Mouse (Mus musculus) right cerebral cortex, adult 18-20 months (tissue): ENCODE measurements around the gene Aldh3b3.
A peak's percentile ranks its signal among the peaks of the same experiment; 100 is the strongest.

Source experiments
- DNase-seq: peaks from one replicate; pipeline ENCODE4 v3.0.0; 2022; ENCODE audit warnings: mixed read lengths

The Aldh3b3 gene

DNA sequence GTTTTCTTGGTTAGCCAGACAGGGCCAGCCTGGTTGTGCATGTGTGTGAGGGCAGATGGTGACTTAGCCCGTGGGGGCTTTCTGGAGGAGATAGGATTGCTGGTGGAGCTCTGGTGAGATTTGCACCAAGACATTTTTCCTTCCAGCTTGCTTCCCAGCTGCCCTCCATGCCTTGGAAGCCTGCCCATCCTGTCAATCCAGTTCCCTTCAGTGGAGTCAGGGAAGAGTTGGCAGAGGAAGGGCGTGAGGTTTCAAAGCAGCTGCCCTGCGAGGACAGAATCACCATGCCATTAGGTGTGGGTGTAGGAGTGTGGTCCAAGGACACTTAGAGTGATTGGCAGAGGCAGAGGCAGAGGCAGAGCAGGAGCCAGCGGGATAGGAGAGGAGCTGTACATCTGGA is at the start of gene Aldh3b3:
Gene Aldh3b3, plus strand, starts transcription at position 176 of the 400 bp plus-strand sequence.
- no peak for DNase-seq

DNA sequence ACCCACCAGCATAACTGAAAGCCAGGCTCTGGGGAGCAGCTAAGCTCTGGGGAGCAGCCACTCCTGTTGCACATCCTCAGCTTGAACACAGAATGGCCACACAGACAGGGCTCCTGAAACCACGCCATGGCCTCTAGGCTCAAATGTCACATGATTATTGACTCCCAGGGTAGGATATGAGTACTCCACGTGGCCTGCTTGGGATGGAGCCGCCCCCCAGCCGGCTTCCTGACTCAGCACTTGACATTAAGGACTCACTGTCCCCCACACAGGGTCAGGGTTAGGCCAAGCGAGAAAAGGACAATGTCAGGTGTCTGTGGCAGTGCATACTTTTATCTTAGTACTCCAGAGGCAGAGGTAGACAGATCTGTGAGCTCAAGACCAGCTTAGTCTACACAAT is 48.2 kb upstream of the Aldh3b3 start:
- no peak for DNase-seq

DNA sequence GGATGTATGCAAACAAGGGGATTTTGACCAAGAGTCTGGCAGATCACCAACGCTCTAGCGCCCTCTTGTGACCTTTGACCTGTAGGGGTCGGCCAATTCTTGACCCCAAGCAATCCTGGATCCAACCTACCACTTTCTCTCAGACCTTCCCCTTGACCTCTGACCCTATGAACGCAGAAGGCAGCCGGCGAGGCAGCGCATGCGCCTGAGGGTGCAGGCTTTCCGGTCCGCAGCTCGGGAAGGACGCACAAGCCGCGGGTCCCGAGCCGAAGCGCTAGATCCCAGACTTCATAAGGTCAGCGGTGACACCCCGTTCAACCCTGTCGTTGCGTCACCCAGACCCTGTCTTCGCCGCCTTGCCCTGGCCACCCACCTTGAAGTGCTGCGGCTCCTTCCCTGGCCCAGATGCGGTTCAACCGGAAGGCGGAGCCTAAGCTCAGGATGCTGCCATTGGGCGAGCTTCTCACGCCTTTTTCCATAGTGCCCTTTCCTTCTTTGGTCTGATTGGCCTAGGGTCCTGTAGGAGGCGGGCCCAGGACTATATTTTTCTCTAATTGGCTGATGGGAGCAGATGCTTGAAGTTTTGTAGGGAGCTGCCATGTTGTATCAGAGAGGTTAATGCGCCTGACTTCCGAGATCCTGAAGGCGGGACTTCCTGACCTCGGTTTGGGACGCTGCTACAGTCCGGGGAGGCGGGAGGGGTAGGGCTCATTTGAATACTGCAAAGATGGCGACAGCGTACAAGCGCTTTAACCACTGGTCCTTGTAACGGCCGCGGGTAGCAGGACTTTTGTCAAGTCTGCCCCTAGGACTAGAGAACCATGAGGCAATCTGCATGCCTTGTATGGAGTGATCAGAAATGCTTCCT is 45.9 kb upstream of the Aldh3b3 start, which contains the start of gene Ndufs8:
Gene Ndufs8, minus strand, starts transcription at position 438 of the 868 bp plus-strand sequence.
- peak; percentile 97 for DNase-seq

DNA sequence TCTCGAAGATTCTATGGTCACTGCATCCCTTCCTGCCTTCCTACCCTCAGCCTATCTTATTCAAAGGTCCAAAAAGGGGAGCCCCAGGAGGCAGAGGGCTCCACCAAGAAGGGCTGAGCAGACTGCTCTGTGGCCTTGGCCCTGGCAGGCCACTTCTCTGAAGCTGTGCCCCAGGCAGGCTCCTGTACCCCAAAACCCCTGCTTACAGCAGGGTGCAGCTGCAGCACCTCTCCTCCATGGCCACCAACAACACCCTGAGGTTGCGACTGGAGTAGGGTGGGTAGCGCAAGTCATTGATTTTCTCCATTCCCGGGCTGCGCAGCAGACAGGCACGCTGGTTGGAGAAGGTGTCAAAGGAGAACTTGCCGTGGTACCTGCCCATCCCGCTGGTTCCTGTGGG is 44.8 kb upstream of the Aldh3b3 start:
- no peak for DNase-seq

DNA sequence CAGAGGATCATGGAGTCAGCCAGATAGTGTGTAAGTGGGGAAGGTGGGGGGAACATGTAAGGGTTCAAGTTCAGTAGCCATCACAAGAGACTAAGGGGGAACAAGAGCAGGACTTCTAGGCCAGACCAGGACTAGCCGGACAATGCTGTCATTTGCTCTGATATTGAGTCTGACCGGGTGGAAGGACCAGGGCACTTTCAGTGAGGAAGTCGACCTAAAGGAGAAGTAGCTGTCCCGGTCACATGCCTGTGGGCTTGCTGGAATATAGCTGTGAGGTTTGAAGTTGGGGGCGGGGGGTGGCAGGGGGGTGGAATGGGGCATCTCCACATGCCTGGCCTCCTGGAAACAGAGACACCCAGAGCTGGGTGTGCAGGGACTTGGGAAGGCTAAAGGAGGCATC is 43.9 kb upstream of the Aldh3b3 start:
- DNase-seq: no peak

DNA sequence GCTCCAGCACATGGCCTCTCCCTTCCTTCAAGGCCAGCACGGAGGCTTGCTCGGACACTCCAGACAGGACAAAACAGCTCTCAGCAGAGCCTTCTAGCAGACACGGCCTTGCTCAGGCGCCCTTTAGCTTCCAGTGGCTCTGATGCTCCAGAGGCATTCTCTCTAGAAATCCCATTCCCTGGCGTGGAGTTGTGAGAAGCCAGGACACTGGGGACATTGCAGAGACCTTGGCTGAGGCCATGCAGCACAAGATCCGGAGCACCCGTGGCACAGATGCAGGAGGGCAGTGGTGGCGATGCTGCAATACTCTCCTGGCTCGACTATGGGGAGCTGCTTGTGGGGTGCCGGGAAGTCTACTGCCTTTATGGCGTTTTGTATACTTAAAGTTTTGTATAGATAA is 41.7 kb upstream of the Aldh3b3 start:
- no peak for DNase-seq

DNA sequence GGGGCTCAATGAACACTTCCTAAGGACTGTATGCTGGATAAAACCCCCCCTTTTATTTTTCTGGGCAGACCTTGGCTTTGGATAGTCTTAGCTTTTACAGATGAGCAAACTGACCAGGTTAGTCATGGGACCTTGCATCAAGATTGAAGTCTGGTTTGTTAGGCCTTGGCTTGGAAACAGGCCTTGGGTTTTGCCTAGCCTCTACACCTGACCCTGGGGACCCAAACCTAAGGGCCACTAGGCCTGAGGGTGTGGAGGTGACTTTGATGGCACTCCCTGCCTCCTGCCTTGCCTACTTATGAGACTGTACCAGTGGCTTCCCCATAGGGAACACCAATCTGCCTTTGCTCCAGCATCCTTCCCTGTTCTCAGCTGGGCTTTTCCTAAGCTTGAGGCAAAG is 38.5 kb upstream of the Aldh3b3 start:
- DNase-seq: no peak

DNA sequence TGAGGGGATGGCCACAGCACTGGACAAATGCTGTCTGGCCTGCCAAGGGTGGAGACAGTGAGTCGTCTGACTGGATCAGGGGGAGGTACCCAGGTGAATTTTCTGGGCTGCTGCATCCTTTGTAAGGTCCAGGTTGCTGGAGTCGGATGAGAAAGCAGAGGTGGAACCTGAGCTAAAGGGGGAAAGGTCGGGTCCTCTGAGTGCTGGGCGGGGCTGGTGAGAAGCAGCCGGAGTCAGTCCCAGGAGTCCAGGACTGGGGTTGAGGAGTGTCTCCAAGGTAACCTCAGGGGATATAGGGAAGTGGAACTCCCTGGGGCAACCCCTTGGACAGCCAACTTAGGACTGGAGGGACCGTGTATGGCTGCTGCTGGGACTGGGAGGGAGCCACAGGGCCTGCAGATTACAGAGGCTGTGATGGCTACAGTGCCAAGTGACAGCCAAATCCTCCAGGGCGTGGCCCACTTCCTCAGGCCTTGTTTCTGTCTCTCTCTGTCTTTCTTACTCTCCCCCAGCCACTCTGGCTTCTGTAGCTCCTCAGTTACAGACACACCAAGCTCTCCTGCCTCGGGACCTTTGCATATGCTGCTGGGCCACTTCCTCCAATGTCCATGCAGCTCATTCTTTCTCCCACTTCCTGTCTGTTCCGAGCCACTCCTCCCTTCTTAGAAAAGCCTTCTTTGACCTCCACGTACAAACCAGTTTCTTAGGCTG is 35.6 kb upstream of the Aldh3b3 start:
- DNase-seq: no peak

DNA sequence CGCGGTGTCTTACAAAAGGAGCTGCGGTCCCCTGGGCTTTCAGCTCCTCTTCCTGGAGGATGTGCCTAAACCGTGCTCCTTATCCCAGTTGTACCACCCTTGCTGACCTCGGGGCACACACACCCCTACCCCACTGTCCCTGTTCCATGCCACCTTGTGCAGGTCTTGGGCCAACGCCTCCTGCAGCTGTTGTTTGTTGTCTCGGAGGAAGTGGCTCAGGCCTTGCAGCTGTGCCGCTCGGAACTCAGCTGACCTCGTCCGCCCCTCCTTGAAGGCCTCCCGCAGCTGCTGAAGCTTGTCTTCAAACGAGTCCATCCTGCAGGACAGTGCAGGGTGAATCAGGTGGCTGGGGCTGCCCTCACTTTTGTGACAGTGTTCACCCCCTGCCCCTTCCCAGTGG is 34.9 kb upstream of the Aldh3b3 start:
- no peak for DNase-seq

DNA sequence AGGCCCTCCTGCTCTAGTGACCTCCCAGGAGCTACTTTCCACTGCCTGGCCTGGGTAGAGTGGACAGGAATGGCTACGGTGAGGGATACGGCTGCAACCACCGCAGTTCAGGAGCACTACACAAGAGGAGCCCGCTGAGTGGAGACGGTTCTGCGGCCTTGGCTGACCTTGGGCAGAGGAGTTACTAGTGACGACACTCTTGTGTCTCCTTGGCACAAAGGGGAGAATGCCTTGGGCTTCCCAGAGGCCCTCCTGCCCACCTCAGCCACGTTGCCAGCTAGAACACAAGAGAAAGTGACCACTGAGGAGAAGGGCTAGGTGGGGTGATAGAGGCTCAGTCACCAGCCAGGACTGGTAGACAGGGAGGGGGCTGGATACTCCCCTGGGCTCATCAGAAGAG is 34.3 kb upstream of the Aldh3b3 start:
- DNase-seq: no peak

DNA sequence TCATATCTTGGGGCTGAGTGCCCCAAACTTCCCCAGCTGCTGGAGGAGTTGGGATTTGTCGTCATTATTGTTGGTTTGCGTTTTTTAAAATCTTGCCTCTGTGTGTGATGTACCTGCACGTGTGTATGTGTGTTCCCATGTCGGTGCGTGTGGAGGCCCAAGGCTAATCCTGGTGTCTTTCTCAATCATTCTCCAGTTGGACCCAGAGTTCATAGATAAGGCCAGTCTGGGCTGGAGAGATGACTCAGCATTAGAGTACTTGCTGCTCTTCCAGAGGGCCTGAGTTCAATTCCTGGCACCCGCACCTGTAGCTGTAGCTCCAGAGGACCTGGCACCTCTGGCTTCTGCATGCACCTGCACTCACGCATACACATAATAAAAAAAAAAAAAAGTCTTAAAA is 33.6 kb upstream of the Aldh3b3 start:
- DNase-seq: no peak

DNA sequence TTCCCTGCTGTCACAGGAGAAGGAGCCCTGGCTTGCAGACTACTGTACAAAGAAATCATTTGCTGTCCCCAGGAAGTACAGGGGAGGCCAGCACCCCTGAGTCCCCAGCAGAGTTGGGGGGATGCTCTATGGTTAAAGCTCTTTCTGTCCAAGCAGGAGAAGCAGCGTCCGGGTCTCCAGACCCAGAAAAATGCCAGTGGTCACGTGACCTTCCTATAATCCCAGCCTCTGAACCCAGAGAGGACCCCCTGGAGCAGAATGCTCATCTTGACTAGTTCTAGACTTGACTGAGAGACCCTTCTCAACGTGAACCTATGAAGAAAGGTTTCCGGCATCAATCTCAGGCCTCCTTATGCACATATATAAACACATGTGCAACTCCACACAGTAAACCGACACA is 32.6 kb upstream of the Aldh3b3 start:
- DNase-seq: no peak

DNA sequence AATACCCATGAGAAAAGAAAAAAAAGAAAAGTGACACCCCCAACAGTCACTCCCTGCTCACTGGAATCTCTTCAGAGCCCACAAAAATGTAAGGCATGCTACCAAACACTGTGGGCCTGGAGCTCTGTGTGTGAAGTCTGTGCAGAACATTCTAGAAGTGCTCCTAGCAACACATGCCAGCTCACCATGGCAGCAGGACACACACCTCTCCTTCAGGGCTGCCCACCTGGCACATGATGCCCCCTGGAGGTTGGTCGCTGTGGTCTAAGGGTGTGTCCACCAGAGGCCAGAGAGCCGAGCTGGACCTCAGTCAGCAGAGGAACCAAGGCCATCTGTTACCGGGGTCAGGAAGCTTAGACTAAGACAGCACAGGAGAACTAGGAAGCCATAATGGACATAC is 32.2 kb upstream of the Aldh3b3 start:
- DNase-seq: no peak

DNA sequence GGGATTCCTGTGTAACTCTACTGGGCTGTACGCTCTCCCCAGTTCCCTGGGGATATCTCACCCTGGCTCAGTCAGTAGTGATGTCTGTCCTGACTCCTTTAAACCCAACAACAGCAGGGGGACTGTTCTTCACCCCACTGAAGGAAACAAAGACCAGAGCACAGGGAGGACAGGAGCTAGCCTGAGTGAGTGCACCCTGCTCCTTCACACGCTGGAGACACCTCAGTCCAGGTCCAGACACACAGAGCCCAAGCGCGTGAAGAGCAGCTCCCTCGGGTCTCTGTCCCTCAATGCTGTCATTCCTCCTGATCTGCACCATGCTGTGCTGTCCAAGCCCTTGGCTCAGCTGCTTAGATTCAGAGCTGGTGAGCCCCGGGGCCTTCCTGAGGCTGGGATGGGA is 31.8 kb upstream of the Aldh3b3 start:
- no peak for DNase-seq

DNA sequence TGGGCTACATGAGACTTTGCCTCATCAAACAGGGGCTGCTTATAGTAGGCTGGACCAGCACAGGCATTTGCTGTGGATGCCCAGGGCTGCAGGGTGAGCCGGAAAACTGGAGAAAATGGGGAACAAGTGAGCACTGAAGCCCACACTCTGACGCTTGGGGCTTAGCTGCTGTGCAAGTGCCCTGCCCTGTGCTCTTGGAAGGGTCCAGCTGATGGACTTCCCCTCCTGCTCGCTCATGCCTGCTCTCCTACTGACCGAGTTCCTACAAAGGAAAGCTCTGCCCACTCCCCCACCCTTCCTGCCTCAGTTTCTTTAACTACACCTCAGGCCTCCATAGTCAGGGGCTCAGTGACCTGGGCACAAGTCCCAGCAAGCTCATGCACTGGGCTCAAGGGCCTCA is 30.5 kb upstream of the Aldh3b3 start:
- DNase-seq: no peak

DNA sequence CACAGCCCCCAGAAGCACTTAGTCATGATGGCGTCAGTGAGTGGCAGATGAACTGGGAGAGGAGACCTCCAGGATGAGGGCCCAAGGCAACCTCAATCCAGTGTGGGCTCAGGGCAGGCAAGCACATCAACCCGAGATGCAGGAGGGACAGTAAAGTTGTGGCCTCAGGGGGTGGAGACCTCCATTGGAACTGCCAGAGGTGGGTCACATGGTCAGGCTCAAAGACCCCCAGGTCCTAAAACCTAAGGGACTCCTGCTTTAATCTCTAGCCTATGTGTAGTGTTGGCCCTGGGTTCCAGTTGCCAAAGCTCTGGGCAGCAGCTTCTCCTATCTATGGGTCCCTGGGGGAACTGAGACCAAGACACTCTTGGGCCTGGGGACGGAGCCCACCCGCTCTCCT is 29.7 kb upstream of the Aldh3b3 start:
- no peak for DNase-seq

DNA sequence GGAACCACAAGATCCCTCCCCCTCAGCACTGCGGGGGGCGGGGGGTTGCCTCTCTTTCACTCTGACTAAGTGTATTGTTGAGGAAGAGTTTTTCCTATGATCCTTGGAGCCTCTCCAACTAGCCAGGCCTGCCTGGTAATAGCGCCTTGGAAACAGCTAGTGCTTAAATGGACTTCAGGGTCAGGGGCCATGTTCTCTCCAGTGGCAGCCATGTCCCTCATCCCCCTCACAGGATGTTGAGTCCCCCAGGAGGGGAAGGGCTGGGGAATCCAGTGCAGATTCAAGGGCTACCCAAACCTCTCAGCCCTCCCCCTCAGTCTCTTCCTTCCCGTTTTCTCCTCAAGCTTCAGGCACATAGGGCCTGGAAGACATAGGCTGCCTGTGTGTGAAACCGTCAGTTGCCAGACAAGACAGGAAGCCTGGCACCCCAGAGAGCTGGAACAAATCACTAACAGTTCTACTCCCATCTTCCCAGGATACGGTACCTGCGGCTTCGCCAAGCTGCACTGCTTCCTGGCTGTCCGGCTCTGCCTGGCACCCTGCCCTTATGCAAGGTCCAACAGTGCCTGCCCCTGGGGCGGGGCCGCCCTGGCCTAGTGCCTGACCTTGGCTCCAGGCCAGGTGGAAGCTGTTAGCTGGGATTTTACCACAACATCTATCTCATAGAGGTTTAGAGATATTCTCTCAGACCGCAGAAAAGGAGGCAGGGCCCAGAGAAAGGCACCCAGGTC is 29.1 kb upstream of the Aldh3b3 start, which contains the start of gene Aldh3b1:
Gene Aldh3b1, minus strand, starts transcription at position 598 of the 731 bp plus-strand sequence.
- DNase-seq: peak; percentile 57

DNA sequence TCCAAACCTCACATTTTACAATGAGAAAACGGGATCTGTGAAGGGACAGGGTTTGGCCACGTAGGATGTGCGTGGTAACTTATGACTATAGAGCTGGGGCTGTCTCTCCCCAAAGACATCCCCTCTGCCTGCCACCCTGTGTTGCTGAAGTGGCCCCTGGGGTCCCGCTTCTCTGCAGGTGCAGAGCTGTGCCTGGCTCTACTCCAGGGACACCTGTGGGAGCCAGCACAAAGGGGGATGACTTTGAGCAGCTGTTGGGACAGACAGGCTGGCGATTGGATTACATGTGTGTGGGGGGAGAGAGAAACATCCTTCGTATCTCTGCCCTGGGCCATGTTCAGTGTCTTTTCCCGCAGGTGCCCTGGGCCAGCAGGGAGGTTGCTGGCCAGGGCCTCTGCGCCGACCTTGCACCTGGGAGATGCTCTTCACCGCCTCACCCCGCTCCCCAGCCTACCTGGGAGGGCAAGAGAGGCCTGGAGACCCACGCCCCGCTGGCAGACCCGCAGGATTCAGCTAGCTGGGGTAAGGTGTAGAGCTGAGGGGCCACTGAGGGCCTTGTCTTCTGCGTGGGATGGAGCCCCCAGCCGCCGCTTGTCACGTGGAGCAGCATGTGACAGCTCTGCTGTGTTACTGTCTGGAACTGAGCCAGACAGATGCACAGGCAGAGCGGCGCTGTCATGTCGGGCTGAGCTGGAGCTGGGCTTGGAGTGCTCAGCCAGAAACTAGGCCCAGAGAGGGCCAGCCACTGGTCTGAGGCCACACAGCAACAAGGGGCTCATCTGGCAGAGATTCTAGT is 28.0 kb upstream of the Aldh3b3 start:
- DNase-seq: no peak

DNA sequence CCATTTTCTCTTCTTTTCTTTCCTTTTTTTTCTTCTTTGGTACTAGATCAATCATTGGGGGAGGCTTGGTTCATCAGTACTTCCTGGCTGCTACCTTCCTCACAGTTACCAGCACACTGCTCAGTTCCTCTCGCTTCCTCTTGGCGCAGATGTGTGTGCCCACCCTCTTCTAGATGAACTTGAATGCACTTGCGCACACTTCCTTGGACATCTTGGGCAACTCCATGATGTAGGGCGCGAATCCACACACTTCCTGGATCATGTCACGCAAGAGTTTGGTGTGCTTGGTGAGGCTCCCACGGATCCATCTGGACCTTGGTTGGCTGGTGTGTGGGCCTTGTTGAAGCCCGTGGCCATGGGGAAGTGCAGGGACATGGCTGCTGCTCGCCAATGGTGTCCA is 26.7 kb upstream of the Aldh3b3 start:
- DNase-seq: no peak

DNA sequence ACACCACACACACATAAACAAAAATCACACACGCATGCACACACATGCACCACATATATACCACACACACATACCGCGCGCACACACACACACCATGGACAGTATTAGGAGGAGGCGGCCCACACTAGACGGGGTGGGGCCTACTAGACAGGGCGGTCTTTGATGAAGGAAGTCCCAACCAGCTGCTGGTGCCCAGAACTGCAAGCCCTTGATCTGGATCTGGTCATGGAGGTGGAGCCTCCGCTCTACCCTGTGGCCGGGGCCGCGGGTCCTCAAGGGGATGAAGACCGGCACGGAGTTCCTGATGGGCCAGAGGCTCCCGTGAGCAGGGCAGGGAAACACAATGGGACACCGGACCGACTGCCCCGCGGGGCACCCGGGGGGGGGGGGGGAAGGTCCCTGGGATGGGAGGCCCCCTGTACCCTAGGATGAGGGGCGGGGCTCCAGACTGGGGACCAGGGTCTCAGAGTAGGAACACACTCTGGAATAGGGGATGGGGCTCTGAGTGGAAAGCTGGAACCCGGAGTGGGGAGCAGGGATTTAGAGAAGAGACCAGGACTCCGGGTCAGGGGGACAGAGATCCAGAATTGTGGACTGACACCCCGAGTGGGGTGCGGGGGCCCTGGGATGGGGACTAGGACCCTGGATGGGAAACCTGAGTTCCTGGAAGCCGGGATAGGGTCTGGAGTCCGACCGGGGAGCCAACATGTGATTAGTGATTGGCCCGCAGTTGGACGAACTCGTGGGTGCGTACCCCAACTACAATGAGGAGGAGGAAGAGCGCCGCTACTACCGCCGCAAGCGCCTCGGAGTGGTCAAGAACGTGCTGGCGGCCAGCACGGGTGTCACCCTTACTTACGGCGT is 23.2 kb upstream of the Aldh3b3 start, which contains the start of gene Unc93b1:
Gene Unc93b1, plus strand, starts transcription at position 155 of the 864 bp plus-strand sequence.
- no peak for DNase-seq
